Mouse (Mus musculus): ENCODE data around the gene Epb41l3.

The Epb41l3 gene

DNA sequence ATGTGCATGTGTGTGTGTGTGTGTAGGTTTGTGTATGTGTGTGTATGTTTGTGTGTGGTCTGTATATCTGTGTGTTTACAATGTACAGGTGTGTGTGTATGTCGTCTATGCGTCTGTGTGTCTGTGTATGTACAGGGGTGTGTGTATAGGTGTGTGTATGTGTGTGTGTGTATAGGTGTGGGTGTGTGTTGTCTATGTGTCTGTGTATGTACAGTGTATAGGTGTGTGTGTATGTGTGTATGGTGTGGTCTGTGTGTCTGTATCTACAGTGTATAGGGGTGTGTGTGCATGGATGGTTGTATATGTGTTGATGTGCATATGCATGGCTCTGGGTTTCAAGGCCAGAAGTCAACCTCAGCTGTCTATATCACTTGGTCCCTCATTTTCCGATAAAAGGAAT, 161.7 kb downstream of the Epb41l3 start:
- DNase-seq (ENCODE audit: low spot score in 2 of 2) = no peak

DNA sequence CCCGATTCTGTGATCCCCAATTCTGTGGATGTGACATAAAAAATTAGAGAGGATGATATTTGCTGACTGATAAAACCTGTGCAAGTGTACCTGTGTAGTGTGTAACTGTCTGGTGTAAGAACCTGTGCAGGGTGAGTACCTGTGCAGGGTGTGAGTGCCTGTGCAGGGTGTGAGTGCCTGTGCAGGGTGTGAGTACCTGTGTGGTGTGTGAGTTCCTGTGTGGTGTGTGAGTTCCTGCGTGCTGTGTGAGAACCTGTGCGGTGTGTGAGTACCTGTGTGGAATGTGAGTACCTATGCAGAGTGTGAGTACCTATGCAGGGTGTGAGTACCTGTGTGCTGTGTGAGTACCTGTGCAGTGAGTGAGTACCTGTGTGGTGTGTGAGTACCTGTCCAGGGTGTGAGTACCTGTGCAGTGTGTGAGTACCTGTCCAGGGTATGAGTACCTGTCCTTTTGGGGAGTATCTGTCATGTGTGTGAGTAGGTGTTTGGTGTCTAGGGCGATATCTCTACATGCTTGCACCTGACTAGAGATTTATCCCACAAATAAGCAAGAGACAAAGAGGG, 163.4 kb downstream of the Epb41l3 start:
- DNase-seq (ENCODE audit: low spot score in 2 of 2) = no peak

DNA sequence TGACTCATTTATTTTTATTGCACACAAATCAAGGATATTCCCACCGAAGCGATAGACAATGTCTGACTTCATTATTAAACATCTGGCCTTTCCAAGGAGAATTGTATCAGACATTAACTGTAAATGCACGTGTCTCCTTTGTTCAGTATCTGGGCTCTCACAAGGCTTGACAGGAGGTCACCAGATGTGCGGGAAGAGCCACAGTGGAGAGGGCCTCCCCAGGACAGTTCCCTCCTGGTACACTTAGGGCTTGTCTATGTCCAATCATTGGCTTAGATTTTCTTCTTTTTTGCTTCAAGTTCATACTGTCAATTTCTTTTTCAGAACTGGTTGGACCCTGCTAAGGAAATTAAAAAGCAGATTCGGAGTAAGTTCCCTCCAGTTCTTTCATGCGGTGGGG, 163.9 kb downstream of the Epb41l3 start:
- no peak for DNase-seq (ENCODE audit: low spot score in 2 of 2)

DNA sequence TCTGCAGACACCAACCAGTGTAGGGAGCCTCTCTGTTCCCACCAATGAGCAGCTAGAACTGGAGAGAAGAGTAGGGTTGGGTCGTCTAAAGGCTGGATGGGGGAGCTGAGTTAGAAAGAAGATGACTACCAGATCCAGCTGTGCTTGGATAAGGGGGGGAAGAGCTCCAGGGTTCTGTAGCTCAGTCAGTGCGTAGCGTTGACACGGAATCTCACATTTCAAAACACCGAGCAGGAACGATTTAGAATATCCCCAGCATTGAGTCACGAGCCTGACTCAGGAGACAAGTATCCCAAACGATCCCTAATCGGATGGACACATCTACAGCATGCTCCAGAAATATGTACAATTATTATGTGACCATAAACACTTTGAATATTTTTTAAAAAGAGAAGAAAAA, 180.4 kb downstream of the Epb41l3 start:
- DNase-seq (ENCODE audit: low spot score in 2 of 2) = no peak

DNA sequence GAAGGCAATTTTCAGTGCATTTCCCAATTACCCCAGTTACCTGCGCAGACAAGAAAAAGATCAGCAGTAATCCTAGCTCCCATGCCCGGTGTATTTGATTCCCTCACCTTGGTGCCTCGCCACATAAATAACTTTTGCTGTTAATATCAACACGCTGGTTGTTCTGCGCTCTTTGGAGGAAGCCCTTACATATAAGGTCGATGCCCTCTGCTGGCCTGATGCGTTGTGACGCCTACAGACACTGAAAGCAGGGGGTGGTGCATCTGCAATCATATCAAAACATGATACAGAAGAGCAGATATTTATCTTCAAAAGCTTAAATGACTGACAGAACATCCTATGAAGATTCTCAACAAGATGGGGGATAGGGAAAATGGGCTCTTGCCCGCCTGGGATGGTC, 181.0 kb downstream of the Epb41l3 start:
- no peak for DNase-seq (ENCODE audit: low spot score in 2 of 2)

DNA sequence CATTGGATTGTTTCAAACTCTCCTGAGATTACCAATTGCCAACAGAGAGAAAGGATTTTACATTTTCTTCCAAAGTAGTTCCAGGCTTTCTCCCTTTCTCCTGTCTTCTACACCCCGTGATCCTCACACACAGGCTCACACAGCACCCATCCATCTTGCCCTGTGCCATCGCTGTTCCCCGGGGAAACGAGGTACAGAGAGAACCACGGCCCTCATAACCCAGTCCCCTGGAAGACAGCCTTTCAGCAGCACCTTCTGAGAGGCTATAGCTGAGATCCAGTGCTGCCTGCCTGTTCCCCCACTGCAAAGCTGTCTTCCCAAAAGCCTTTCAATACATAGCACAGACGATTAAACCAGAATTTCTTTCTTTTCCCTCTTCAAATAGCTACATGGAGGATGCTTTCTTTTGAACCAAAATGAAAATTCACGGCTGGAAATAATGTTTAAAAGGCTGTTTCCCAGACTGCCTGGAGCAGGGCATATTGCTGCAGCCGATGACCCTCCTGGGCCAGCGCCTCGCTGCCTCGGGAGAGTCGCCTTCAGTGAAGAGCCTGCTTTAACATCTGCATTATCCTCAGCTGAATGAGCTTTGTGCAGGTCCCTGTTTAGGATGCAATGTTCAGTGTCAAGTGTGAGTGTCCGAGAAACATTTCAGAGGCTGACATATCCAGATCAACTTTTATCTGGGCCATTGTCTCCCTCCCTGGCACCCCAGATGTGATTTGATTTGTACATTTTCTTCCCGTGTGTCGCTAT, 188.5 kb downstream of the Epb41l3 start:
- DNase-seq (ENCODE audit: low spot score in 2 of 2) = no peak

DNA sequence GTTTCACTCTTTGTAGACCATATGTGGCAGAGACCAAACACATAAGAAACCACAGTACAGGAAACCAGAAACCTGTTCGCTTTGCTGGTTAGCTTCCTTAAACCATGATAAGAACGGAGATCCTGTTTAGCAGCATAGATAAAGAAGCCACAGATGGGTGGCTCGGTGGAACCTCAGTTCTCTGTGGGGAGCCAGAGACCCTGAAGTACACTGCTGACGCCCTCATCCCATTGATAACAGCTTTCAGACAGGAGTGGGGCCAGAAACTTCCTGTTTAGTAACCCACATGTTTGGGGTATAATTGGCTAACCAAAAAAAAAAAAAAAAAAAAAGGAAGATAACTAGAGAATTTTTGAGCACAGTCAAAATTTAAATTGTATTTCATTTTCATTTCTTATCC, 189.7 kb downstream of the Epb41l3 start:
- no peak for DNase-seq (ENCODE audit: low spot score in 2 of 2)

DNA sequence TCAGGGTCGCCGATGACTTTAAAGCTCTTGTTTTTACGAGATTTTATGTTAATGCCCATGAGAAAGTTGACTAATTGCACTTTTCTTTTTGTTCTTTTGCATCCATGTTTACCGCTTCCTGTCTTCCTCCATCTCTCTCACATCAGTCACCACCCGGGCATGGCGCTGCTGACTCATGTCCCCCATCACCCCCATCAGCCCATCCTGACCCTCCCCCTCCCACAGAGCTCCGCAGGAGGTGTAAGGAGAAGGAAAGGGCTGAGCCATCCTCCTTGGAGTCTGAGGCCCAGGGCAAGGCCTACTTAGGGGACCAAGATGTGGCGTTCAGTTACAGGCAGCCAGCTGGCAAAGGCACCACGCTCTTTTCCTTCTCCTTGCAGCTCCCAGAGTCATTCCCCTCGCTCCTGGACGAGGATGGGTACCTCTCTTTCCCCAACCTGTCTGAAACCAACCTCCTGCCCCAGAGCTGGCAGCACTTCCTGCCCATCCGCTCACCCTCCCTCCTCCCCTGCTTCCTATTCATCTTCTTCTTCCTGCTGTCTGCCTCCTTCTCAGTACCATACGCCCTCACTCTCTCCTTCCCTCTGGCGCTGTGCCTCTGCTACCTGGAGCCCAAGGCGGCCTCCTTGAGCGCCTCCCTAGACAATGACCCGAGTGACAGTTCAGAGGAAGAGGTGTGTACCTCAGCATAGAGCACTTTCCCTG, 190.4 kb downstream of the Epb41l3 start:
- no peak for DNase-seq (ENCODE audit: low spot score in 2 of 2)

DNA sequence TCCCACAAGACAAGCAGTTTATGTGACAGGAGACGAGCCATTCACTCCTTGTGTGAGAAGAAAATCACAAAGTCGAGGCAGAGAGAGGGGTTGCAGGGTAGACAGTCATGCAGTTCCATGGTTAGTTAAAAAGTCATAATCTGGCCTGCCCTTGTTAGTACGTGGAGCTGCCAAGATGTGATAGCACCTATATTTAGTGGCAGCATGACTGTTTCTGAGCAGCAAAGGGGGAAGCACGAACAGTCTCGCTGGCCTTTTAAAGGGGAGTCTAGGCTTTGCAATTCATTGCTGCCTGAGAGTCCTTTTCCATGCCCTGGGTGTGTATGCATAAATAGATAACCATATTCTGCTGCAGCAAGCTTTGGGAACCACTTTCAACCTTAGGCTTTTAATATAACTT, 191.5 kb downstream of the Epb41l3 start:
- DNase-seq (ENCODE audit: low spot score in 2 of 2) = no peak

DNA sequence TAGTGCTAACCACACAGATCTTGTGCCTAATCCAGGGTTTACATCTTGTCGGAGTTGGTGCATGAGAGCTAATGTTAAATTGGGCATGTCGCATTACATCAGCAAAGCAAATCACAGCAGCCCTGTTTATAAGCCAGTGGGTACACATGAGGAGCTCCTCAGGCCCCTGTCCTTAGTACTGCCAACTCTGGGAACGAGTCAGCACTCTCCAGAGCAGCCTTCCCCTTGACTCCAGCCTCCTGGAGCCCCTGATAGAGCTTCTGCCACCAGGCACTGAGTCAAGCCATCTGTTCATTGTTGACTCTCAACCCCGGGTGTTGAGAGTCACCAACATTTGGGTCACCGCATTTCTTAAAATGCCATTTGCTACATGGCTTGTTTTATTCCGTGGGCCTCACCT, 192.0 kb downstream of the Epb41l3 start:
- no peak for DNase-seq (ENCODE audit: low spot score in 2 of 2)

DNA sequence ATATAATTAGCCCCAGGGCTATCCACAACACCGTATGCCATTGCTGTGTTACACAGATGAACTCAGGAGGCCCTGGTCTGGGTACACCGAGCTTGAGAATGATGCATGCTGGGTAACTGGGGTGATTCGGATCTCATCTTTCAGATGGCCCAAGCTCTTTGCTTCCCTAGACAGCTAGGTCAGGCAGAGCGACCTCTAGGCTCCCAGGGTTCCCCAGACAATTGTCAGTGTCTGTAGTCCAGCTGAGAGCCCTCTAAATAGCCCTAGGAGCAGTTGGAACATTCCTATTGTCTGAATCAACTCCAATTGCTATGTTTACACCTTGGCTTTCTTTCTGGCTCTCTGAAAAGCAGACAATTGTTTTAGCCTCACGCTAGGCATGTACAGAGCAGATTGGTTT, 201.9 kb downstream of the Epb41l3 start:
- no peak for DNase-seq (ENCODE audit: low spot score in 2 of 2)

DNA sequence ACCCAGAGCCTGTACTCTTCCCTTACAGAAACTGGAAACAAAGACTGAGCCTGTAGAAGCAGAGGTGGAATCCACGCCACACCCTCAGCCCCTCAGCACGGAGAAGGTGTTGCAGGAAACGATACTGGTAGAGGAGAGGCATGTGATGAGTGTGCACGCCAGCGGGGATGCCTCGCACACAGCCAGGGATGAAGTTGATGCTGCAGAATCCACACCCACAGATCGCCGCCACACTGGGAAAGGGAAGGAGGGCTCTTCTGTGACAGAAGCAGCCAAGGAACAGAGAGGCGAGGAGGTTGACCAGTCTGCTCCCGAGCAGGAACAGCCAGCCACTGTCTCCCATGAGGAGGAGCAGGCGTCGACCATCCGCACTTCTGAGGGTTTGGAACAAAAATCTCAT, 209.0 kb downstream of the Epb41l3 start:
- no peak for DNase-seq (ENCODE audit: low spot score in 2 of 2)

DNA sequence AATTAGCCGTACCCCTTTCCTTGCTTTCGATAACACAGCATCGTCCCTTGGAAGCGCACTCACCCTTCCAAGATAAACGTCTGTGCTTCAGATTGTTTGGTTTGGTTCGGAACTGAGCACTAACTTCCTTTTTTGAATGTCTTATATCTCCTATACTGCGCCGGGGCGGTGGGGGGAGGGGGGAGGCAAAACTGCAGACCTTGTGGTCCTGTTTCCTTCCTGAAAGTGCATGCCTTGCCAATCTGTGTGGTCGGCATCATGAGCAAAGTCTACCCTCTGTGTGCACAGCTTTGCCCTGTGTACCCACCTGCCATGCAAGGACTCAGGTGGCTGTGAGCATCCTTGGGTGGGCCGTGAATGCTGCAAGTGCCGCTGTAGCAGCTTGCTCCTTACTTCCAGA, 212.6 kb downstream of the Epb41l3 start:
- no peak for DNase-seq (ENCODE audit: low spot score in 2 of 2)

DNA sequence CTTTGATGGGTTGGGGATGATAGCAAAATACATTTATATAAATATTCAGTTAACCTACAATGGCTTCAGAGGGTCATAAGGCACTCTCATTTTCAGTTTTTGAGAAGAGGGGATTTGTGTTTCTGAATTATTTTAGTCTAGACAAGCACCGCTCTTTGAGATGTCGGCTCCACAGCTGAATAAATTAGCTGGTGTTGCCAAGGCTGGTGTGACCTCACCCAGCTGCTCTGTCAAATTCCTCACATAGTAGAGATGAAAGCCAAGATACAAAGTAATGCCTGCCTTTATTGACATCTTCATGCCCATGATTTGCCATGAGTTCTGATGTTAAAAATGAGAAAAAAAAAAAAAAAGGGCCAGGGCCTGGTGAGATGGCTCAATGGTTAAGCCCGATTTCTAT, 214.8 kb downstream of the Epb41l3 start:
- no peak for DNase-seq (ENCODE audit: low spot score in 2 of 2)

DNA sequence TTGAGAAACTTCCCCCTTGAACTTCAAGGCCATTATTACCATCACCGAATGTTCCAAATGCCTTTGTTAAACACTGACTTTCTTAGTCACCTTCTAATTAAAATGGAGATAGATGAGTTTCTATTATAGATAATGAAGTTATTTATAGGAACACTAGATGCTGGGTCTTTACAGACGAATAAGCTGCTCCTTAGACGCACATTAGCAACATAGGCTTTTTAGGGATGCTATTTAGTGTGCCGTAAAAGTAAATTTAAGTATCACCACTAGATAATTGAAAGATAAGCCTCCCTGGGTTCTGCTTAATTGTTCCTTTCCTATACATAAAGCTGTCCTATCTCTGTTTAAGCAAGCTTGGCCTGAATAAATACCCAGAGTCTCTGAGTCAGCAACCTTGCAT, 226.1 kb downstream of the Epb41l3 start:
- DNase-seq (ENCODE audit: low spot score in 2 of 2) = no peak

DNA sequence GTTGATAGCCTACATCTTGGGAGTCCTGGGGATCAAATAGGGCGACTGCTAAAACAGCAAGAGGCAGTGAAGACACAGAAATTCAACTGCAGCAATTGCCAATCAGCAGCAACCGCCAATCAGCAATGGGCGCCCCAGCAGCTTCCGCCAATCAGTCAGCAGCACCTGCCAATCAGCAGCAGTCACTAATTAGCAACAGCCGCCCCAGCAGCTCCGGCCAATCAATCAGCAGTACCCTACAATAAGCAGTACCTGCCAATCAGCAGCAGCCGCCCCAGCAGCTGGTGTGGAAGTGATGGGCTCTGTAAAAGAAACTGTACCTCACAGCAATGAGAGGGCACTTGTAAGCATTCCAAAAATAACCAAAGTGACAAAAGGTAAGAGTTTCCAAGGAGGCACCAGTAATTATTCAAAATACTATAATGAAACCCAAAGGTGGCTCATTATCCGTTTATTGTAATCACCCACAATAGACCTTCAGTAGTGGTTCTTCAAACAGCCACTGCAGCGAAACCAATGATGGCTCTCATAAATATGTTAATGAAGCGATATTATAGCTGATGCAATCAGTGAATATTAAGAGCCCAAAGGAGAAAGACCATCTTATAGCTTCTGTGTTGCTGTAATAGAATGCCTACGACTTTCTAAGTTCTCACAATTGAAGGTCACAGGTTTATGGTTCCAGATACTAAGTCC, 228.2 kb downstream of the Epb41l3 start:
- DNase-seq (ENCODE audit: low spot score in 2 of 2) = no peak

DNA sequence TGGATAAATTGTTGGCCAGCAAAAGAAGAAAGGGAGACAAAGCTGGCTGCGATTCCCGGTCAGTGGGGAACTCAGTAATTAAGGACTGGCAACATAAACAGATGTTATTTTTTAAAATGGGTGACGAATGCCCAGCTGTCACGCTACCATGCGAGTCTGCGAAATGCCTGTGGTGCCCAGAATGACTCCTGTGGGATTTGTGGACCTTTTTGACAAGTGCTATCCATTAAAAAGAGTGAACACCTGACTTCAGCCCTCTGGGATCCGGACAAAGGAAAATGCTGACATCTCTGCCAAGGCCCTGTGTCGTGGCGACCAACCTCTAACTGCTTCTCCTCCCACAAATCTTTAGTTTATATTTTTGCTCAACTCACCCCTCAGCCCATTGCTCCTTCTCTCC, 232.2 kb downstream of the Epb41l3 start:
- no peak for DNase-seq (ENCODE audit: low spot score in 2 of 2)

DNA sequence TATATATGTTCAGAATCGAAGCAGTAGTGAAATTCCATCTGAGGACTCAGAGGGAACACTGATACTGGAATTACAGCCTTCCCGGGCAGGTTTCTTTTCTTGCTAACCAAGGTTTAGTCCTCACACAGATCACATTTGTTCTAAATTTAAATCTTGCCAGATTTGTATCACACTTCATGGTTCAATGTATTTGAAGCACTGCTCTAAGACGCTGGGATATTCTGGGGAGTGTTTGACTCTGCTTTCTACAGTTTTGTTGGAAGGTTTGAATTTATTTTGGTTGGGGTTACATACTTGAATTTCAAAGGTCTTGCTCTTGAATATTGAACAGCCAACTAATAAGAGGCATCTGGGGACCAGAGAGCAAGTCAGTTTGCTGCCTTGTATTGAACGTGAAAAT, 234.4 kb downstream of the Epb41l3 start:
- DNase-seq (ENCODE audit: low spot score in 2 of 2) = no peak

DNA sequence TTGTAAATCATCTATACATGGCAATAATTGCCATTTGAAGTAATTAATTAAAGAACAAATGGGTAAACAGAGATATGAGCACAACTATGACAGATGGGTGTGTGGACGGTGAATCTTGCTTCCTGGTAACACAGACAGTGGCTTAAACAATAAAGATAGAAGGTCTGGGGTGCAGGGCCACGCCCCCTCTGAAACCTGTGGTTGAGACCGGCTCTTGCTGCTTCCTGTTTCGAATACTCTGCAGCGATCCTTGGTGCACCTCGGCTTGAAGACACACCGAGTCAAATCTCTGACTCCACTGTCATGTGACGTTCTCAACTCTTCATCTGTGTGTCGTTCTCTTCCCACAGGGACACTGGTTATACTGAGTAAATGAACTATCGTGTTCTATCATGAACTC, 245.0 kb downstream of the Epb41l3 start:
- no peak for DNase-seq (ENCODE audit: low spot score in 2 of 2)

DNA sequence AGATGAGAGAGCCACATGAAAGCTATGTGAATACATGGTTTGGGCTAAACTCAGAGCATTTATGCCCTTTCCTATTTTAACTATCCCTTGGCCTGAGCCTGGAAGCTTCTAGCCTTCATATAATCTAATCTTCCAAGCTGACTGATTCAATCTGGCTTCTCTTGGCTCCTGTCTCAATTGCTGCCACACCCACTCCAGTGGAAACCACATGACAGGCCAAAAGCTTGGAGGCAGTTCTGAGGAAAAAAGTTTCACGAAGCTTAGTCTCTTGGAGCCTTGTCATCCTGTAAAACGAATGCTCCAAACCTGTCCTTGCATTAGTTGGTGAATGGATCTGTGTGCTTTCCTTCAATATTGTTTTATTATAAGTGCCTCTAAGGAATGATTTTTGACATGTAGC, 247.2 kb downstream of the Epb41l3 start:
- DNase-seq (ENCODE audit: low spot score in 2 of 2) = no peak
